Mouse (Mus musculus): ENCODE measurements around the gene Apoc1.

DNA sequence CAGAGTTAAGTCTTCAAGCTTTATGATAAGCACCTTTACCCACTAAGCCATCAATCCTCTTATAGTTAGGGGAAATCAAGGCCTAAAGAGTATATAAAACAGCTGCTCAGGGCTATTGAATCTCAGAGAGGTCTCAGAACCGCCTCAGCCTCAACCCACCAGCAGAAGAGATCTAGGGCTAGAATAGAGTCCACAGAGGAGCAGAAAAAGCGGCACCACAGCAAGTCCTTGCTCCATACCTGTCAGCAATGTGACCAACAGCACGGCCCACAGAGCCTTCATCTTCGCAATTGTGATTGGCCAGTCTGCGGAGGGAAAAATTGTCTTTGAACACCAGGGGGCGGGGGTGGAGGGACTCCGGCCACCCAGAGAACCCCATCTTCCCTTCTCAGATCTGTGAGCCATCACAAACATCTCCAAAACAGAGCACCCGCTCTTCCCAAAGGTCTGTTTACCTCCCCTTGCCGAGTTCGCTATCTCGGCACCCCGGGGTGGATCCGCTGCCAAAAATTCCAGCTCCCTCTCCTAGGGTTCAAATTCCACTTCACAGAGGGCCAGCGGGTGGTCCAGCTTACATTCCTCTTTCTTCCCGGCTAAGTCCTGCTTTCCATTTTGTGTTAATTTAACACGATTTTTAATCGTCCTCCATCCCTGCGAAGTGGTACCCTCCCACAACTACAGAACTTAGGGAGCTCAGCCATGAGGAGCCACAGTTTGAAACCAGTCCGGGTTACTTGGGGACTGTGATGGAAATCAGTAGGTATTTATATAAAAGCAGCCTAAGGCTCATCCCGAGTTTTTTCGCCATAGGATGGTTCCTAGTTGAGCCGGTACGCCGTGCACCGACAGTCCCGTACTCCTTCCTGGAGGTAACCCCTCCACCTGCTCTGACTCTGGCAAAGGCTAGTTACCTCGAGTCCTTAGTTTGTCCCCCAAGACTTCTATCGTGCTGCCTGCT is 5.8 kb upstream of the Apoc1 start:
- TF ChIP-seq EP300 (IDR thresholded peaks at IDR 0.05; ENCODE audit: low read depth in 1 of 2, low read length in 2 of 2), result no peak
- TF ChIP-seq POLR2A (IDR thresholded peaks at IDR 0.05; ENCODE audit: control insufficient read depth in 1 of 2, insufficient read depth in 1 of 2, low read depth in 1 of 2, low read length in 2 of 2, poor library complexity in 1 of 2), result no peak; a peak in 1 of 4 replicates
- no peak for TF ChIP-seq CTCF (IDR thresholded peaks at IDR 0.05 in 2 of 3, conservative IDR thresholded peaks at IDR 0.05 in 1 of 3; ENCODE audit: control insufficient read depth in 1 of 3, insufficient read depth in 1 of 3, low read depth in 2 of 3, low read length in 3 of 3, poor library complexity in 1 of 3, severe bottlenecking in 1 of 3)
- no peak for TF ChIP-seq ELF1 (IDR thresholded peaks at IDR 0.05; ENCODE audit: low read depth, low read length)
- no peak for TF ChIP-seq ETS1 (IDR thresholded peaks at IDR 0.05; ENCODE audit: low read depth, low read length)
- TF ChIP-seq GATA1 (IDR thresholded peaks at IDR 0.05; ENCODE audit: low read depth, low read length), result no peak
- no peak for TF ChIP-seq MAFK (IDR thresholded peaks at IDR 0.05; ENCODE audit: borderline replicate concordance, low read depth, low read length)
- TF ChIP-seq TAL1 (IDR thresholded peaks at IDR 0.05; ENCODE audit: low read length), result no peak
- no peak; the same call in 1 of the 2 replicates for TF ChIP-seq SMC3 (IDR thresholded peaks at IDR 0.05; ENCODE audit: low read depth, low read length)
- TF ChIP-seq ZC3H11A (IDR thresholded peaks at IDR 0.05; ENCODE audit: low read depth, low read length), result no peak
- no peak for TF ChIP-seq KAT2A (conservative IDR thresholded peaks at IDR 0.05; ENCODE audit: low read depth, low read length)
- TF ChIP-seq RAD21 (IDR thresholded peaks at IDR 0.05; ENCODE audit: low read depth, low read length), result no peak
